Mouse (Mus musculus) layer of hippocampus, postnatal 10 days (tissue): ENCODE results near the gene Jazf1. TPM values are rescaled to one million over a fixed set of nuclear protein-coding genes. Genes with fewer than 3 reads are reported as not detected.

Experiments
- DNase-seq, 2 experiments: peaks; one replicate each; pipeline ENCODE4 v3.0.0; 2021; ENCODE audit warnings: low spot score in 2 of 2
- total RNA-seq, 2 experiments: library from RNA; stranded (reverse); gene quantifications; 2 replicates each; pipeline ENCODE4 v1.2.3; 2021

The Jazf1 gene
- total RNA-seq, 2 experiments from 2014 or later = 69.5 to 82.2 TPM

- no peak for DNase-seq
Measured at GRCm38 (mm10) chr6:52917471-52917870, 151.0 kb downstream of the Jazf1 start.

DNA sequence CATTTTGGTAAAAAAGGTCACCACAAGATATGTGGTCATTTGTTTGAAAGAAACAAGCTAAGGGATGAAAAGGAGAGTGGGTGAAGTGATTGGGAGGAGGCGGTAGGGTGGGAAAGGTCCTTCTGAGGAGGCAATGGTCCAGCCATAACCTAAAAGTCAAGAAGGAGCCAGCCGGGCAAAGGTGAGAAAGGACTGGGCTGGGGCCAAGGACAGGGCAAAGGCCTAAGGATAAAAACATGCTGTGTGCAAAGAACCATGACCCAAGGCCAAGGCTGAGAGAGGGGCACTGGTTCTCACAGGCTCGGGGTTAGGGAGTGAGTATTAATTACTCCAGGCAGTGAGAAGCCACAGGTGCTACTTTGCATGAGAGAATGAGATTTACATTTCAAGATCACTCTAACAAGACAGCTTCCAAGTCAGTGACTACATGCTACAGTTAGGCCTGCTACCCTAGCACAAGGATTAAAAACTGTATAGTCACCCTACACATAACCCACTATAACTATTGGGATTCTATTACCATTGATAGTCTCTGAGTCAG is 151.5 kb downstream of the Jazf1 start:
- no peak for DNase-seq

GRCm38 (mm10) chr6:52914921-52915320 is 153.5 kb downstream of the Jazf1 start:
- no peak for DNase-seq

- peak in 1 of 2 experiments; percentile 48 for DNase-seq
Measured at GRCm38 (mm10) chr6:52912143-52912918, 156.1 kb downstream of the Jazf1 start.

- DNase-seq = no peak
Measured at GRCm38 (mm10) chr6:52906801-52907200, 161.6 kb downstream of the Jazf1 start.

GRCm38 (mm10) chr6:52905100-52905499 is 163.3 kb downstream of the Jazf1 start:
- DNase-seq = no peak

DNA sequence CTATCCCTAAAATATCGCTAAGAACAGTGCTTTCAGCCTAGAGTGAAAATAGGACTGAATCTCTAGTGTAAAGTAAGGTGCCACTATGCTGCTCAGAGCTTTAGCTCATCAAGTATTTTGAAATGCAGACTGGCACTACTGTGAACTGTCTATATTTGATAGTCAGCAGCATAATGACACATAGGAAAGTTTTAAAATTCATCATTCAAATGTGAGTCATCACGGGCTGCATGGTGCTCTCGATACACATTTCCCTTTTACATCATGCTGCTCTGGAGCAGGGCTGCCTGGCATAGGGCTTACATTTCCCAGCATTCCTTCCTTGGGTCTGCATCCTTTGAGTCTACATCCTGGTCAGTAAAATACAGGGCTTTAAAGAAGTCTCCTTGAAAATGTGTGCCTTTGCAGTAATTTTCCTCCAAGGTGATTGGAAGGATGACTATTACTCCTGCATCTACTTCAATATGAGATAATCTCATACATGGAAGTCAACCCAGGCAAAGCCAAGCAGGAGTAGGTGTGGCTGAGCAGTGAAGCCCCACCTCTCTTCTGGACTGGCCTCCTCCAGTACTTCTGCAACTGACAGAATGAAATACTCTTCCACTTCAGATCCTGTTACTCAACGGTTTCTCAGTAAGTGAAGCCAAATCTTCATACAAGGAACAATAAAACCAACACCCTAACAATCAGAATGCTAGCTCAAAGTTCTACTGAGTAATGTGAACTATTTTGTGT is 165.0 kb downstream of the Jazf1 start:
- DNase-seq = no peak

DNA sequence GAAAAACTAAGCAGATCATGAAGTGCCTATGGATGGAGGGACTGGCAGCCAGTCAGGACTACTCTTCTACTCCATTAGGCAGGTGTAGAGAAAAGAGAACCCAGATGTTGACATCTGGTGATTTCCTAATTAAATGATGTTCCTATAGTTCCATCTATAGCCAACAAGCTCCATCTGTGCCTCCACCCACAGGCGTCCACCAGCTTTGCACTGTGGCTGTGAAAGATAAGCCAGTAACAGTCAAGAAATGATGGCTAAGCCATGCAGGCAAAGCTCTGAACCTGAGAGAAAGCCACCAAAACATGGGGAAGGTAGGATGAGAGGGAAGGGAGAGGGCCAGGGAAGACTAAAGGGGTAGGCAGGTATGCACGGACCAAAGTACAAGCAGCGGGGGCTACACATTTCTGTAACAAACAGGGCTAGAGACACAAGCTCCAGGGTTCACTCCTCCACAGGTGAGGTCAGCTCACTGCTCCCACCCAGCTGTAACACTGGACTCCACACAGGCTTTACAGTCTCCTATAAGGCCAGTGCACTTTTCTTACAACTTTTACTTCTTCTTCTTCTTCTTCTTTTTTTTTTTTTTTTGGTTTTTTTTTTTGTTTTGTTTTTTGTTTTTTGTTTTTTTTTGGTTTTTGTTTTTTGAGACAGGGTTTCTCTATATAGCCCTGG is 168.7 kb downstream of the Jazf1 start:
- no peak for DNase-seq

DNA sequence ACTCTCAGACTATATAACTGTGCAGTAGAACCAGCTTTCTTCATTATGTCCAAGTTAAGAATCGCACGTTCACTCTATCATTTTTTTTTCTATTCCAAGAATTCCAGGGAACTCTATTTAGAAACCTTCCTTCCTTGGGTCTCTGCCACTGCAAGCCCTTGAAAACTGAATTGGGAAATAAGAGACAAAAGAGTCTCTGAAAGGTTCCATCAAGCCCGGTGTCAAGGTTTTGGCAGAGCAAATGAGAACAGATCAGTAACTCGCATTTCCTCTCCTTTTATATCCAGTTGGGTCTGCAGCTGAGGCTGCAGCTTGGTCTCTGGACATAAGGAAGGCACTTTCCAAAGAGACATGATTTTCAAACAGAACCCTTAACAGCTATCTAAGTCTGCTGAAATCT is 173.4 kb downstream of the Jazf1 start:
- DNase-seq = no peak

- peak in 1 of 2 experiments; percentile 42 for DNase-seq
Measured at GRCm38 (mm10) chr6:52894501-52894823, 174.0 kb downstream of the Jazf1 start.

DNA sequence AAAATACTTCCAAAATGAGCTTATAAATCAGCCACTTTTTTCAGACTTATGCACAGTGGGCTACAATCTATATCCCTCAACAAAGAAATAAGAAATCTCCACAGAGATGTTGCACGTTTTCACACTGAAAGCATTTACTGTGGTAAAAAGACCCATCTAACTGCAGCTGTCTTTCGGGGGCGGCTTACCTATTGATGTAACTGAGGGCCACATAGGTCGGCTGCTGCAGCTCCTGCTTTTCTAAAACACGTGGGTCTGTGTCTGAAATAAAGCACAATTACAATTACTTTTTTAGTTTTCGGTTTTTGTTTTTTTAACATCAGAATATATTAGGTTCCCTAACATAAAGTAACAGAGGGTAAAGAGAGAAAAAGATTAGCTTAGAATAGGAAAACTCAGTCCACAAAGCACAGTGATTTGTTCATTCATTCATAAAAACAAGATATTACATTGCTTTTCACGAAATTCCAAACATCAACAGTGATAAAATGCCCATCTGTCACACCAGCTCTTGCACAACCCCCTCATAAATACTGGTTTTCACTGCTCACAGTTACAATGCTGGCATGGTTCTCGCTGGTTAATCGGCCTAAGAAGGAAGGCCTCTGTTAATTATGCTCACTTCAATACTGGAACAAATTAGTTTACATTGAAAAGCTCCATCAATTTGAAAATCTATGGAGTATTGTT is 174.5 kb downstream of the Jazf1 start:
- DNase-seq = no peak

DNA sequence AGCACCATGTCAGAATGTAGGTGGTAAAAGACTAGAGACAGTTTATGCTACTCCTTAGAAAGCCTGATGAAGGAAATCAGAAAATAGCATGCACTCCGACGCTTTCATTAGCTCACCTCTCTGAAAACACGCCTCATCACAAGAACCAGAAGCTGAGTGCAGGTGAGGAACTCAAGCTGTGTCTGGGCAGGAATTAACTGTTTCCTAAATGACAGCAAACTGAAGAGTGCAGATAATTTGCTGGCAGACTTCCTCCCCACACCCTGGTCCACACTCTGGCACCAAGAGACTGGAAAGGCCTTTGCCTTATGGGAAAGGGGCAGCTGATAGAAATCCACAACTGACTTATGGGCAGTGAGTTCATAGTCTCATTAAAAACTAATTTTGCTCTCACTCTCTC is 175.5 kb downstream of the Jazf1 start:
- DNase-seq = no peak

GRCm38 (mm10) chr6:52887541-52888203 is 180.8 kb downstream of the Jazf1 start:
- DNase-seq = peak in 1 of 2 experiments; percentile 28

DNA sequence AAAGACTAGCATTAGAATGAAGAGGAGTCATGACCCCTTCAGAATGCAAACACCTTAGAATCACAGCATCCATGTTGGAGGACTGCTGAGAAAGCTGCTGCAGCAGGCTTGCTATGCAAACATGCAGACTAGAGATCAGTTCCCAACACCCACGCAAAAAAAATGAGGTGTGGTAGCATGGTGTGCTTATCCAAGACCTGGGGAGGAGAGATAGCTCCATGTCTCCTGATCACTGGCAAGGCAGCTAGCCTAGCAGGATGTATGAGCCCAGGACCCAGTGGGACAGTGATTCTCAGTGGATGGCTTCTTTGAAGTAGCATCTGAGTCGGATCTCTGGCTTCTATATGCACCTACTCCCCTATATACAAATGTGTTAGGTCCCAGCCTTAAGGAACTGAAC is 184.7 kb downstream of the Jazf1 start:
- no peak for DNase-seq

GRCm38 (mm10) chr6:52877176-52877575 is 191.3 kb downstream of the Jazf1 start:
- no peak for DNase-seq

DNA sequence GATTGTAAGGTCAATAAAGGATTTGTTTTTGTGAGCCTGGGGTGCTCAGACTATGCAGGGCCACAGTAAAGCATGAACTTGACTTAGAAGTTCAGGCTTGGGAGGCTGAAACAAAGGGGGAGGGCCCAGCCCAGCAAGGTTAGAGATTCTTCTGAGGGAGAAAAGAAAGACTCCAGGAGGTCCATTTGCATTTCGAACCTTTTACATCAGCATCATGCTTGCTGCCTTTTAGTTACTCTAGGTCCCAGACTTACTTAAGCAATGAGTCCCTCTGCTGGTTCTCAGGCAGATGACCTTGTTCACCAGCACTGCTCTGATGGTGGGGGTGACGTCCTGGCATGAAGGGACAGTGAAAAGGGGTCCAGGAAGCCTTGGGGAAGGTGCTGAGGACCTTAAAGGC is 197.1 kb downstream of the Jazf1 start:
- no peak for DNase-seq

DNA sequence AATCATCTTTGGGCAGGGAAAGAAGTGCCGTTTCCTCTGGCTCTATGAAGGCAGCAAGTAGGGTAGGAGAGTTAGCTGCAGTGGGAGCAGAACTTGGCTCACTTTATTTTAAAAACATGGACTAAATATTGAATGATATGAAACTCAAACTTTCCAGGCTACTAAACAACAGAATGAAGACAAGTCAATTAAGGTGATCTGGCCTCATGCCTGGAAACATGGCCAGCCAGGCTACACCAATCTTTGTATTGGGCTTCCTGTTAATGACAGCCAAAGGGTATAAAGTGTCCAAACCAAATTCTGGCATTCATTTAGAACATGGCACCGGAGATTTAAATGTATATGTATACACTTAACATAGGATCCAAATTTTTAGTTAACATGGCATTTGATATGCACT is 199.2 kb downstream of the Jazf1 start:
- no peak for DNase-seq

DNA sequence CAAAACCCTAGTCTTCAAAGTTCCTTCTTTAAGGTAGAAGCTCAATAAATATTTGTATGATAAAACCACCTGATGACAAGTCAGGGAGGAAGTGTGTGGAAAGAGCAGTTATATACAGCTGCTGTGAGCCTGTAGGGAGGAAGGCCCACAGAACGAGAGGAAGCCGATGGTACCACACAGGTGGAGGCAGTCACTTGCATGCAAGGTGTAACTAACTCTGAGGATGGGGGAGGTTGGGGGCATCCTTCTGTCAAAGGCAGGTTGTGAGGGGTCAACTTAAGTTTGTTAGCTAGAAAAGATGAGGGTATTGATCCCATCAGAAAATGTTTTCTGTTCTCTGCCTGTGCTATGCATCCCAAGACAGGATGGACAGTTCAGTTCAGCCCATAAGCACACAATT is 200.1 kb downstream of the Jazf1 start:
- DNase-seq = no peak

- DNase-seq = no peak
Measured at GRCm38 (mm10) chr6:52861928-52862327, 206.5 kb downstream of the Jazf1 start.

DNA sequence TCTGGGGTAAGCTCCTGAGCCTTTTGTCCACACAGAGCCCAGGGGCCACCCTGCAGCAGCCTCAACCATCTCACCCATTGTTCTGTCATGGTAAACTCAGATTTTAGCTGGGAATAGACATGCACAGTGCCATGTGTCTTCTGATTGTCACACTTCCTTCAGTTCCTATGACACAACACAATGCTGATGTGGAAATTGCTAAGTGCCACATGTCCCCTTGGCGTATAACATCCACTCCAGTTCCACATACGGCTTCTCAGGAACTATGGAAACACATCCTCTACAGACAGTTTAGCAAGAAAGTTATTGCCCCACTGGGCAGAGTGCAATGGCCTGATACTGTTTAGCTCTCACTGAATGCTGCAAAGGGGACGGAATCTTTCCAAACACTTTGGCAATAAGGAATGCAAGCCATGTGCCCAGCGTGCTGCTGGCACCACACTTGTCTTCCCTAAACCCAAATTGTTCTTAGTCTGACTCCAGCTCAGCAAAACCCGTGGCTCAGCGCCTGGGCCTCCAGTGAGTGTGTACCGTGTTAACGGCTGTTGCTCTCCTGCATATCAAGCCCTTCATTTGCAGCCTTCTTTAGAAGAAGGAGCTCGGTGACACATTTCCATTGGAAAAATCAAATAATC is 207.1 kb downstream of the Jazf1 start:
- DNase-seq = peak; percentile 46 to 61
